Mouse (Mus musculus): ENCODE measurements at regions not wholly inside any gene's neighbourhood (a gene's known extent, or its start where the extent isn't known, plus 50 kb on each side); places are given as distances from the start of the nearest gene placed in this dataset.

DNA sequence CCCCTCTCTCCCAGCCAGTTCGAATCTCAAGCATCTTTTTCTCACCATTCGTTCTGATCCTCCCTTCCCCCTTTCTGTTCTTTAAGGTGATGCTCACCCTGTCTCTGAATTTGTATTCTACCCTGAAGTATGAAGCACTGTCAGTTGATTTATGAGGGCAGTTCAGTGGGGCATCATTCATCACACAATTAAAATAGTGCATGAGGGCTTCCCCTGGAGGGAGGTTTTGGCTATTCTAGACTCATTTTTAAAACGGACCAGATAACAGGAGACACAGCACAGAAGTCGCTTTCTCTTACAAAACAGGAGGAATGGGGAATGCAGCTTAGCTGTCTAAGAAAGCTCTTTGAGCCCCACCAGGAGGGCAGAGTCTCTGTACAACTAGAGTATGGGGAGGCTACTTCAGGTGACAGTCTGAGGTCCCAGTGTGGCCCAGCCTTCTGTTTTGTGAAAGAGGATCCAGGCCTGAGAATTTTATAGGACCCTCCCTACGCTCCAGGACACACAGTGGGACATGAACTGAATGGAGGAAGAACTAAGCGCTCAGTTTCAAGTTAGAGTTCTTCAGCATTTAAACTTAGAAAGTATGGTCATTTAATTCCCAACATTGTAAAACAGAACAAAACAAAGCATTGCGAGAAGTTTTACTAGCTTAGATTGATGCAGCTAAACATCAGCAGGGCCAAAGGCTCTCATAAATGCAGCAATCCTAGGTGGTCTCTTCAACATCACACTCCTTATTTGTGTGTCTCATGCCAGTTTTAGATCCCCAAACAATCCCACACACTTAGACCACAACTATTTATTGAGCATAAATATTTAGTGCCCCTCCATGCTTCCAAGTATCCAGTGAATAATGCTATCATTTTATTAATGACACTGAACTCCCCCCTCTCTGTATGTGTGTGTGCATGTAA, 181.7 kb downstream of the Ets1 start:
- TF ChIP-seq CTCF (IDR thresholded peaks at IDR 0.05; ENCODE audit: low read depth, low read length): no peak
- no peak for TF ChIP-seq POLR2AphosphoS5 (IDR thresholded peaks at IDR 0.05; ENCODE audit: insufficient replicate concordance, low read depth, low read length)
